Mouse (Mus musculus) kidney, postnatal 0 days (tissue): Measurements from ENCODE around the gene Frrs1. TPM values are rescaled to one million over a fixed set of nuclear protein-coding genes. Genes with fewer than 3 reads are reported as not detected.

Experiments
- ATAC-seq: fragments of 200-750 bp; cut with Nextera tagmentation; replicated peaks from 2 replicates; pipeline ENCODE4 v1.8.0; 2017; ENCODE audit warnings: low read depth, moderate number of reproducible peaks, moderate TSS enrichment, moderate library complexity; ENCODE audit not compliant: low FRiP score
- DNase-seq: peaks from one replicate; pipeline ENCODE4 v3.0.0-alpha.2; 2016; ENCODE audit warnings: low spot score
- H3K27ac ChIP-seq: fragments of 300-500 bp; sonication (generic); 2 replicates; pipeline ENCODE4 v1.5.1; 2014; ENCODE audit warnings: mild to moderate bottlenecking
- H3K27me3 ChIP-seq: fragments of 300-500 bp; sonication (generic); 2 replicates; pipeline ENCODE4 v1.6.1; 2014; ENCODE audit warnings: low read length, mixed read lengths; ENCODE audit not compliant: insufficient read depth
- H3K36me3 ChIP-seq: fragments of 300-500 bp; sonication (generic); 2 replicates; pipeline ENCODE4 v1.6.1; 2014; ENCODE audit warnings: low read length, mixed read lengths; ENCODE audit not compliant: insufficient read depth
- H3K4me1 ChIP-seq: fragments of 300-500 bp; sonication (generic); replicated peaks from 2 replicates; pipeline ENCODE4 v1.6.1; 2014; ENCODE audit warnings: antibody characterized with exemption, low read length, mixed read lengths; ENCODE audit not compliant: insufficient read depth
- H3K4me2 ChIP-seq: fragments of 300-500 bp; sonication (generic); 2 replicates; pipeline ENCODE4 v1.6.1; 2014; ENCODE audit warnings: mild to moderate bottlenecking, low read length, moderate library complexity, mixed read lengths
- H3K4me3 ChIP-seq: fragments of 300-500 bp; sonication (generic); replicated peaks from 2 replicates; pipeline ENCODE4 v1.5.1; 2014; ENCODE audit warnings: low read depth, low read length
- H3K9ac ChIP-seq: fragments of 300-500 bp; sonication (generic); 2 replicates; pipeline ENCODE4 v1.6.1; 2014; ENCODE audit warnings: low read depth, low read length
- H3K9me3 ChIP-seq: fragments of 300-500 bp; sonication (generic); replicated peaks from 2 replicates; pipeline ENCODE4 v1.6.1; 2016; ENCODE audit warnings: low read length, inconsistent platforms, mixed read lengths
- CTCF ChIP-seq: IDR thresholded peaks from 2 replicates; pipeline ENCODE4 v1.5.1; 2016; ENCODE audit warnings: antibody characterized with exemption, low read depth, mild to moderate bottlenecking, moderate library complexity
- WGBS: fragments of 180-500 bp; shearing (Covaris S2); extraction: QIAGEN DNeasy Blood & Tissue Kit; methylation state at CpG from one replicate; pipeline ENCODE4 v1.1.7; 2014; 5-methylcytosine and 5-hydroxymethylcytosine counted together
- polyA plus RNA-seq: library from polyadenylated mRNA; unstranded; fragments of >200 nt; fragmentation: Nextera tagmentation; extraction: Ambion mirVana; gene quantifications from 2 replicates; pipeline ENCODE4 v1.2.1, GENCODE M21; 2015

Gene Frrs1
- polyA plus RNA-seq, 1 experiment from 2014 or later, result 21.7 TPM

DNA sequence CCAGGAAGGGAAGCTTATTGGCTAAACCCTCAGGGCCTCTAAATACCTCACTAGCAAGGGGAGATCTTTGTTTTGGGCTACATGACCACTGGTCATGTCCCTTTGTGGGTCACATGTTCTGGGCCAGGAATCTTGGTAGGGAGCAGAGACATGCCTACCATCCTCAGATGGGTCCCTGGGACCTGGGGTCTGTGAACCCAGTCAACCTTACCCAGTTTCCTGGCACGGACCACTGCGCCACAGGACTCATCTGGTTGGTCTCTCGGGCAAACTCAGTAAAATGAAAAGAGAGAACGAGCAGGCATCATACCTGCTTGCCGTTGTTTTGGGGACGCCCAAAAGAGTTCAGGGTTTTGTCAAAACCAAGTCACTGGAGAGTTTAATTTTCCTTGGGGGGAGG is 25.0 kb upstream of the Frrs1 start:
- no peaks in the 10 kb centered on the region for H3K4me1 ChIP-seq
- no peak overlapping the region for H3K9ac ChIP-seq
- H3K27me3 ChIP-seq, result no peaks in the 10 kb centered on the region
- H3K4me2 ChIP-seq, result no peak overlapping the region
- no peaks in the 10 kb centered on the region for H3K36me3 ChIP-seq
- WGBS, result 90% methylated on average over 6 of the region's 6 CpGs
- no peak overlapping the region for H3K27ac ChIP-seq
- H3K9me3 ChIP-seq, result no peaks in the 10 kb centered on the region
- ATAC-seq, result no peak
- no peak for DNase-seq
- no peak overlapping the region for H3K4me3 ChIP-seq
- no peak for TF ChIP-seq CTCF

DNA sequence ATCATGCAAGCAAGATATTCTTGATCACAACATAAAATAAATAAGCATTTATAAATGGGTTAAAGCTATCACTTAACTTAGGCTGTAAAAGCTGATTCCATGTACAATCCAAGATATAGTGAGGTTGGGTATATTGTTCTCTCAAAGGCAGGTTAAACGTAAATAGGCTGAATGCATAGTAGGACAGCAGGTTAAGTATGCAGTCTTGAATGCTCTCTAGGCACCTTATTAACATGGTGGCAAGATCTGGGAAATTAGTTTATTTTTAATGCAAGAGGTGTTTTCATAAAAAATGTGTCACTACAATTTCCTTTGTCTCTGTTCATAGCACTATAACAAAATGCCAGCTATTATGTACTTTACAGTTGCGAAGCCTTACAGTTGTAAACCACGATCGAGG is 23.9 kb upstream of the Frrs1 start:
- Histone ChIP-seq H3K9ac (0 out of 2 replicates have a peak overlapping the region, but pooled peaks have one; percentile 41), H3K27me3 (no peaks in the 10 kb centered on the region), H3K9me3 (no peaks in the 10 kb centered on the region), H3K4me1 (no peaks in the 10 kb centered on the region), H3K36me3 (no peaks in the 10 kb centered on the region), H3K27ac (no peak overlapping the region), H3K4me3 (peak overlapping the region; percentile 31), H3K4me2 (peak overlapping the region; percentile 77; the same call in 1 of the 2 replicates)
- no peak for TF ChIP-seq CTCF
- no peak for DNase-seq
- no peak for ATAC-seq
- WGBS, result 60% methylated on average over 4 of the region's 4 CpGs

- H3K27ac ChIP-seq, result no peak overlapping the region
- peak overlapping the region; percentile 77 for H3K4me2 ChIP-seq
- H3K36me3 ChIP-seq, result no peaks in the 10 kb centered on the region
- TF ChIP-seq CTCF, result peak; percentile 96
- peak; percentile 96 for DNase-seq
- WGBS, result 22% methylated on average over 21 of the region's 21 CpGs
- no peaks in the 10 kb centered on the region for H3K4me1 ChIP-seq
- H3K9me3 ChIP-seq, result no peaks in the 10 kb centered on the region
- H3K27me3 ChIP-seq, result no peaks in the 10 kb centered on the region
- H3K4me3 ChIP-seq, result peak overlapping the region; percentile 31
- H3K9ac ChIP-seq, result peak overlapping the region; percentile 41; the same call in 1 of the 2 replicates
- ATAC-seq, result peak; percentile 76
Observed at GRCm38 (mm10) chr3:116835770-116836680, 23.2 kb upstream of the Frrs1 start.

DNA sequence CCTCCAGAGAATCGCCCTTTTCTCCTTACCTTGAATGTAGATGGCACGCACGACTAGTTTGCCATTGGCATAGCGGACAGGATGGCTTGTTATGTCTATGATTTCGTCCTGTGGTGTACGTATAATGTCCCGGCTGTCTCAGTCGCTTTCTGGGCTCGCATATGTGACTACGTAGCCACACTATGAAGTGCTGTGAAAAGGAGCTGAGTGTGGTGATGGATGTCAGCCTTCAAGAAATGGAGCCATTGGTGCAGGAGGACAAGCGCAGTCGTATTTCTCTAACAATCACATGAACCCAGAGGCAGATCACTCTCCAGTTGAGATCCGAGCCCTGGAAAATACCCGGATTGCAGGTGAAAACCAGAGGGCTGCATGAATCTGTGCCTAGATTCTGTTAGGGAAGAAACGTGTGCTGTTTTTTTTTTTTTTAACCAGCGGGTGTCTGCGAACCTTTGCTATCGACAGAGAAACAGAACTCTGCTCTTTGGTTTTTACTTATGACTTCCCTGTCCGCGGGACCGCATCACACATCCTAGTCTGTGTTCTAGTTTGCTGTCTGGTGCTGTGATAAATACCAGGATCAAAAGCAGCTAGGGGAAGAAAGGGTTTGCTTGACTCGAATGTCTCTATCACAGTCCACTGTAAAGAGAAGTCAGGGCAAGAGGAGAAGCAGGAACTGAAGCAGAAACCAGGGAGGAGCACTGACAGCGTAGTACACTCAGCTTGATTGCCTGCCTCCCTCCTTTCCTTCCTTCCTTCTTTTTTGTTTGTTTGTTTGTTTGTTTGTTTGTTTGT is 22.4 kb upstream of the Frrs1 start:
- H3K27ac ChIP-seq, result no peak overlapping the region
- H3K4me3 ChIP-seq, result no peak overlapping the region
- H3K4me1 ChIP-seq, result no peaks in the 10 kb centered on the region
- H3K9ac ChIP-seq, result no peak overlapping the region
- no peak for TF ChIP-seq CTCF
- H3K4me2 ChIP-seq, result no peak overlapping the region
- H3K36me3 ChIP-seq, result no peaks in the 10 kb centered on the region
- DNase-seq, result no peak
- no peaks in the 10 kb centered on the region for H3K27me3 ChIP-seq
- no peak for ATAC-seq
- H3K9me3 ChIP-seq, result no peaks in the 10 kb centered on the region
- 83% methylated on average over 23 of the region's 23 CpGs for whole genome bisulfite sequencing

DNA sequence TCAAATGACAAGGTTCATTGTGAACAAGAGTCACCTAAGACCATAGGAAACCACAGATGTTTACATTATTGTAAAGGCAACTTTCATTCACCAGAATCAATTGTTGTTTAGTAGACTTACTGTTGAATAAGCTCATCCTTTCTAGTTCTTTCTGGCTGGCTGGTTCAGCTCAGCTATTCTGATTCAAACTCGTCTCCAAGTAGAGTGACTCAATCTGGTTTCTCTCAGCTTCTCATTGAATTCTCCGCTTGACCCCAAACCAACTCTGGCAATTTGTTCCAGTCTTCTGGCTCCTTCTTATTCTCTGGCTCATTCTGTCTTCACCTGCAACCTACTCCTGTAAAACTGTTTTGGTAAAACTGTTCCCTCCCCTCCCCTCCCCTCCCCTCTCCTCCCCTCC is 18.0 kb upstream of the Frrs1 start:
- no peak overlapping the region for H3K4me2 ChIP-seq
- H3K9ac ChIP-seq, result no peak overlapping the region
- TF ChIP-seq CTCF, result no peak
- no peak overlapping the region for H3K27ac ChIP-seq
- H3K27me3 ChIP-seq, result no peaks in the 10 kb centered on the region
- ATAC-seq (no peak), DNase-seq (no peak)
- H3K36me3 ChIP-seq, result no peaks in the 10 kb centered on the region
- H3K4me1 ChIP-seq, result no peaks in the 10 kb centered on the region
- WGBS, result 78% methylated on average over 2 of the region's 2 CpGs
- no peaks in the 10 kb centered on the region for H3K9me3 ChIP-seq
- no peak overlapping the region for H3K4me3 ChIP-seq

DNA sequence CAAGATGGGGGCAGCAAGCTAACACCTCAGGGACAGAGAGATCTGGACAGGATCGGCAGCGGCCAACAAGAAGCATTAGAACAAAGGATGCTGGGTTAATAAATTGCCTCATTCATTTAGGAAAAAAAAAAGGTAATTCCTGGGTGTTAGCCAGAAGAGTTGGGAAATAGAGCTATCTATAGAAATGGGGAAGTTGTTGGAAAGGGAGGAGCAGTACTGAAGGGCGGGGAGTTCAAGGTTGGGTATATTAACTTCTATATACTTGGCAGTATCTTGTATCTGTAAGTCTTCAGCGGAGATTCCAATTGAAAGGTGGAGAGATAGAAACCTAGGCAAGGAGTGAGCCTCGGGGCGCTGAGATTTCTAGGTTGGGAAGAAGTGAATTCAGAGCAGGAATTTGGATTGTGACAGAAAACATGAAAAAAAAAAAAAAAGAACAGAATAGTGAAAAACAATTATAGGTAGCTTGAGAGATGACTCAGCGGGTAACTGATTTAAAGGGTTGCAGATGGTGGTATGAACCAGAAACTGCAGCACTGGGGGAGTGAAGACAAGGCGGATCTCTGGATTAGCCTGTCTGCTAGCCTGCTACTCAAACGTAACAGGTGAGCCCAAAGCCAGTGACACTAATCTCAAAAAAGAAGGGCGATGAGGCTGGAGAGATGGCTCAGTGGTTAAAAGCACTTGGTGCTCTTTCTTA is 14.2 kb upstream of the Frrs1 start:
- Histone ChIP-seq H3K27ac (no peak overlapping the region), H3K4me1 (no peaks in the 10 kb centered on the region), H3K4me2 (no peak overlapping the region), H3K27me3 (no peaks in the 10 kb centered on the region), H3K9me3 (no peaks in the 10 kb centered on the region), H3K36me3 (no peaks in the 10 kb centered on the region), H3K9ac (no peak overlapping the region), H3K4me3 (no peak overlapping the region)
- no peak for TF ChIP-seq CTCF
- 87% methylated on average over 10 of the region's 10 CpGs for WGBS
- ATAC-seq (no peak), DNase-seq (no peak)
